Mouse (Mus musculus) thymus, postnatal 36 days (tissue): ENCODE measurements around the gene Bcar3.

Source experiments
- DNase-seq, 2 experiments: peaks; one replicate each; pipeline ENCODE4 v3.0.0; 2022; ENCODE audit warnings: mixed read lengths in 2 of 2

Gene Bcar3

DNA sequence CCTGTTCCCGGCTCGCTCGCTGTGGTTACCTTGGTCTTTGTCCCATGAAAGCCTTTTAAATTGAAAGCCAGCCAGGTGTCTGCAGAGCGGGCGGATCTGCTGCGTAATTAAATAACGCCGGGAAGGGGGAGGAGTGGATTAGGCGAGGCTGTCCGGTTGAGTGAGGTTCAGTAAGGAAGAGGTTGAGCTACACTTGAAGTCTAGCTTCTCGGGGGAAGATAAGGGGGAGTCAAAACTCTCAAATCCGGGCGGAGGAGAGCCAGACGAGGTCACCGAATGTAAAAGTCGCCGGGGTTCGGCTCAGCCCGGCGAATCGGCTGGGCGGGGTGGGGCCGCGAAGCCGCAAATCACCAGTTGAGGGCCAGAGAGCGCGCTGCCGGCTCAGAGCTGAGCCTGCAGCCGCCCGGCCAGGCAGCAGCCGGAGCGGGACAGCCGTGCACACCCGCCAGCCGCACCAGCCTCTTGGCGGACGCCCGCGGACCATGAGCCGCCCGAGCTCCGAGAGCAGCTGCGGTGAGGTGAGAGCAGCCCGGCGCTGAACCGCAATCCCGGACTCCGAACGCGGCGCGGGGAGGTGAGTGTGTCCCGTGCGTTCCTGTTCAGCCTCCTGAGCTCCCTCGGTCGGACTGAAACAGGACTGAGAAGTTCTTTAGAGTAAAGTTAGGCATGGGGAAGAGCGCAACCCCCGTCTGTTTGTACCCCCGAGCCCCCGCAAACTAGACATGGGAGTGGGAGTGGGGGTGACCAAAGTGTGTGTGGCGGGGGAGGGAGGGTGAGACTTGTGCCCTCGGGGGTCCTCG, 125.9 kb downstream of the Bcar3 start:
- DNase-seq = peak; percentile 23 to 31

DNA sequence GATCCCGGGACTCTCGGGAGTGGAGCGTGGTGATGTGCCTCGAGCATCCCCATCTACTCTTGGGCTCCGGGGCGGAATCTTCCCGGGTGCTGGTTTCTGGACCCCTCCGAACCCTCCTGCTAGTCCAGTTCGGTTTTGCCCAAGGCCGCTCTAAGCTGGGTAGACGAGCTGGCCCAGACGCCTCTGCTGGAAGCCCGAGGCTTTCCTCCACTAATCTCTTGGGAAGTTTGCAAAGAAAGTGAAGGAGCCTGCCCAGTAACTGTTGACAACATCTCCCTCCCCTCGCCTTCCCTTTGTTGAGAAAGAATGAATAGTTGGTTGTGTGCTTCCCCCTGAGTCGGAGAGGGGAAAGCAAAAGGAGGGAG, 126.5 kb downstream of the Bcar3 start:
- no peak for DNase-seq

DNA sequence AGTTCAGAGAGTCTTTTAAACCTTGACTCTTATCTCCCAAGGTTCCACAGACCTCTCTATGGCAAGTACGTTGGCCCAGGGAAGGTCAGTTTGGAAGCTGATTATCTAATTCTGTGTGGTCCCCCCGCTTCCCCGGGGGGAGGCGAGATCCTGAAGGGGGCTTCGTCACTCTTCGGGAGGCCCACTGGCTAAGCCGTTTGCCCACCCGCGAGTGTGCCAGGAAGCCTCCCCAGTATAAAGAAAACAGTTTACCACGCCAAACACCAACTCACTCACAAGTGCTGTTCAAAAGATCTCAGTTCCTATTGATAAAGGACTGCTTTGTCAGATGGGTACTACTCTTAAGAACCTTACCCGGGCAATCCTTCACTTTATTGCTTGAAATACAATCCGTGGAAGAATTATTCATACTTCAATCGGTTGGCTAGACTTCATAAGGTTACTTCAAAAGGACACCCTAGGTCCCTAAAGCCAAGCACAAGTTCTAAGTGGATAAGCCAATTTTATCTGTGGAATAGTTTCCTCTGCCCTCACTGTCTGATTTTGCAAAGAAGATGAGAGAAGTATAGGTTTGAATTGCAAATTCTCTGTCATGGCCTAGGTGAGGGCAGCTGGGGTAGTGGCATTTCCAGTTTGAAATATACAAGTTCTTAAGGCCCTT, 127.2 kb downstream of the Bcar3 start:
- no peak for DNase-seq

DNA sequence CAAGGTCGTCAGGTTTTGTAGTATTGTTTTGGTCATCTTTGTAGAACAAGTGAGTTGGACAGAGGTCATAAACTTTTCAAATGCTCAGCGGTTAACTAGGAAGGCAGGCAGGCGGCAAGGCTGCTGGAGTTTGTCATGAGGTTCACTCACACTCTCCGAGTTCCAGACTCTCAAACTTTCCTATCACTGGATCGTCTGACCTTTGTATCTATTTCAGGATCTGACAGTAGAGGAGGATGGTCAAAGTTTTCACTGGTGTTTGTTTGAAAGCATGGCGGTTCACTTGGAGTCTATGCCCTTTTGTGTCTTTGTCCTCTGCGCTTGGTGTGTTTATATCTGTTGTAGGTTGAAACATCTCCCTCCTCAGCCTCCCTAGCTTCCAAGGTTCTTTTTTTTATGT, 127.9 kb downstream of the Bcar3 start:
- DNase-seq = no peak

DNA sequence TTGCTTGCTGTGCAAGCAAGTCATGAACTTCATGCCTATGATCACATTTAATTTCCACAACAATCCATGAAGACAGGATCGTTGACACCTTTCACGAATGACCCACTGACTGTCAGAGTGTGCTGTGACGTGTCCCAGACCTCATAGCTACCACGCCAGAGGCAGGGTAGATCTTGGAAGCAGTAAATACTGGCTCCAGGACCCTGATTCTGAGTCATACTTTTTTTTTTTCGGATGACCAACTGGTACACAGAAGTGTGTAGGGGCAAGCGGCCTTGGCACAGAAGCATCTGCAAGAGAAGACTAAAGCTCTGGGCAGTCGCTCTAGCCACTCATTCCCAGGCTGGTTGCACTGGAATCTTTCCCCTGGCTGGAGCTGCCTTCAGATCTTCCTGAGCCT, 128.3 kb downstream of the Bcar3 start:
- no peak for DNase-seq

DNA sequence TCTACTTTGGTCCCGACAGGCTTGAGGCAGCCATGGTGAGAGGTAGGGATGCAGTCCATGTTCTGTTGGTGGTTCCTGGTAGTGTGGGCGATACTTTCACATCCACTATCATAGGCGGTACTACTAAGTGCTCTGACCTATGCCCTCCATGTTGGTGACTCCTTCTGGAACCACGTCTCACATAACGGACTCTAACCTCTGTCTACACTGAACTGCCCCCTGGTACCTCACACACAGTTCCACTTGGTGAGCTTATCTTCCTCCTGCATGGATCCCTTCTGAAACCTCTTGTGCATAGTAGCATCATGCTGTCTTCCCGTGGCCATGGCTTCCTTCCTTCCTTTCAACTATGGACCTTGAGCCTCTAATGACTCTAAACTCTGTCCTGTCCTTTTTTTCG, 129.7 kb downstream of the Bcar3 start:
- DNase-seq = no peak

DNA sequence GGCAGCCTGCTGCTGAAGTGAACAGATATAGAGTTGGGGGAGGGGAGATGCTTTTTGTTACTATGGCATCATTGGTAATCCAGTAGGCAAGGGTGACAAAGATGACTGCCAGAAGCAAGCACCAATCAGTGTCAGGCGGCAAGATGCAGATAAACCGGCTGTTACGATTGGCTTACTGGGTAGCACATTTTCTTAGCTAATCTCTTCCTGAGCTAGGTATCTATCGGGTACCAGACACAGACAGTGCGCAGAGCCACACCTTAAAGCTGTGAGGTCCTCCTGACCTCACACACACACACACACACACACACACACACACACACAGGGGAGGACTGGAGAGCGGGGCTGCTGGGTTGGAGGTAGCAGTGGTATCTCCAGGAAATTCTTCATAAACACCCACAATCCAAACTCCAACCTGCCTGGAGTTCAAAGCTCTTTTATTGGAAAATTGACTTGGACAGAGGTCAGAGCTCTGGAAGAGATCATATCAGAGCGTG, 134.4 kb downstream of the Bcar3 start:
- DNase-seq = no peak

DNA sequence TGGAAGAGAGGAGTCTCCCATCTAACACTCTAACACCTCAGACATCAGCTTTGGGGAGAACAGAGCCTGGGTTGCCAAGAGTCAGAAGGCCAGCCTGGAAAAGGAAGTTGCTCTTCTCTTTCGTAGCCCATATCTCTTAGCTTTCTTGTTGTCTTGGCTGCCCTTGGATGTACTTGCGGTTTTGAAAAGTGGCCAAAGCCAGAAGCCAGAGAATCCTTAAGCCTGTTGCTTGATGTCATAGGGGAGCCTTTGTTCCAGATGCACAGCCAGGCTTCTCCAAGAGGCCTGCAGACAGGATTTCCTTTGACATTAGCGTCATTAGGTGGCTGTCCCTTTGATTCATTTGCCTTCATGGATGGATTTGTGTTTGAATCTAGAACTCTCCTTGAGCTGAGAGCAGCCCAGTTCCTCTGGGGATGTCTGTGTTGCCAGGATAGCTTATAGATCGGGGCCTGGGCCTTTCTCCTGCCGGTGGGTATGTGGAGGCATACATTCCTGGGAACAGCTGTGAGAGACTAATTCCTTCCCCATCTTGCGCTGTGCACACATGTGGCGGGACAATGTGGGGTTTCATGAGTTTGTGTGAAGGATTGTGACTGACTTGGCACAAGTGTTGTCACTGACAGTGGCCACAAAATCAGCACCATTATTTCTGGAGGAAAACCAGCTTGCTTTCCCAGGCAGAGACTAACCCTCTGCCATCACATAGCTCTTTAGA, 137.0 kb downstream of the Bcar3 start:
- no peak for DNase-seq

DNA sequence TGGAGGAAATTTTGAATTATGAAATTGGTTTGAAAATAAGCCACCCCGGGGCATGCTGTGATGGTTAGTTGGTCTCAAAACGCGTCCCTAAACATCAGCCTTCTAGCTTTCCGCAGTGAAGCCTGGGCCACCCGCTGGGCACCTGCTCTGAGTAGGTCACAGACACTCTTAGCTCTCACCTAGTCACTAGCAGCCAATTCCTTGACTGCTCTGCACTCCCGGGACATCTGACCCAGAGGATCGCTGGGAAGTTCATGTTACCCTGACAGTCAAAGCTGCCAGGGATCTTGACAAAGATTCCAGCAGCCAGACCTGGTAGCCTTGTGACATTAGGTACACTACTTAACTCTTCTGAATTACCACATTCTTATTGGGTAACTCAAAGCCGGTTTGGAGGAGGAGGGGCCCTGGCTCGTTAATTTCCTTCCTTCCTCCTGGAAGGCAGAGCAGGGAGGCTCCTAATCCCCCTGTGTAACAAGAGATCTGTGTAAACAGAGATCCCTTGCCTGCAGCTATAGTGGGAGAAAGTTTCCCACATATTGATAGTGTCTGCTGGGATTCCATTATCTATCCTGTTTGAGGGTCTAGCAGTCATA, 139.0 kb downstream of the Bcar3 start:
- DNase-seq = no peak

DNA sequence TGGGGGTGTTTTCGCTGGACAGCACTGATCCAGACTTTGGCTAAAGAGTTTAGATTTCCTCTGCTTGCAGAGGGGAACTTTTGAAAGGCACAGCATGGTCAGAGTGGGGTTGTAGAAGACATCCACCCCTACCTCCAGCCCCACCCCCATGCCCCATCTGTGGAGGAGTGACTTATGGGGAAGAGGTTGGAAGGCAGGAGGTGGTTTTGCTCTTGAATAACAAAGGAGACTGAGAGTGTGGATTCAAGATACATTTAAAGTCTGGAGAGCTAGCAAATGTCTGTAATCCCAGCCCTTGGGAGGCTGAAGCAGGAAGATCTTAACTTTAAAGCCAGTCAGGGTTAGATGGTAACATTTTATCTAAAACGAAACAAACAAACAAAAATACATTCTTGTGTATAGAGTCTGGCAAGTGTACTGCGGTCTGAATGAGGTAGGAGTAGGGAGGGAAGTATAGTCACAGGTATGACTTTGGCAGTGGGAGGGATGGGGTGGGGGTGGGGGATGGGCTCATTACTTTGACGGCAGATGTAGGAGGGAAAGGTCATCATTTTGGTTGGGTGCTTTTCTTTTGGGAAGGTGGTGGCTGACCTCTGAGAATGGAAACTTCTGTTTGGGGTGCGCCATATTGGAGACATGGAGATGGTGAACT, 140.2 kb downstream of the Bcar3 start:
- no peak for DNase-seq

DNA sequence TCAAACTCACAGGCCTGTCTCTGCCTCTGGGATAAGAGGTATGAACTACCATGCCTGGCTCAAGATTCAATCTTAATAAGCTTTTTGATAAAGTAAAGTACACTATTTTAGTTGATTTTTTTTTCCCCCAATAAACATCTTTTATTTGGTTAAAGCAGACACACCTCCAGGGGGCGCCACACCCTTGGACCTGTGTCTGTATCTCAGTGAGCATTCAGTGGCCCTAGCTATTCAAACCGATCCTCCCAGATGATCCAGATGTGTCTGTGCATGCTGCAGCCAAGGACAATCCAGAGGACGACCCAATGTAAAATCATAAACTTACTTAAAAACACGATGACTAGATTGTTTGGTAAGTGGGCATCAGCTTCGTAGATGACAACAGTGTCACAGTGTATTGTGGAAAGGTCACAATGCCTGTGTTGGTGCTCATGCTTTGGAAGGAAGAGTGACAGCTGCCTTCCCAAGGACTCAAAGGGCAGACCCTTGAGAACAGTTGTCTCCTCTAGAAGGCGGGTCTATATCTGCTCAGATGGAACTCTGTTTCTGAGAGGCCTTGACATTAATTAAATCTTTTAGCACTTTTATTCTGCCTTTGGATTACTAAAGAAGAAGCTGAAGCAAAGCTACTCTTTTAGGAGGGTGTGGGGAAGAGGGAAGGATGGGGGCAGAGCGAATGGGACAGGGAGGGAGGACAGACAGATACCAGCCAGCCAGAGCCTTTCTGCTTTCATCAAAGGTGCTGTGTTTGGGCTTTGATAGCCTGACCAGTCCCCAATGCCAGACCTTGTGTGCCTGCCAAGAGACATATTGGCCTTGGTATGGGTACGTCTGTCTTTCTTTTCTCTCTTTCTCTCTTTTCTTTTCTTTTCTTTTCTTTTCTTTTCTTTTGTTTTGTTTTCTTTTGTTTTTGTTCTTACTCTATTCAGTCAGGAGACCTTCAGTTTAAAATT, 141.3 kb downstream of the Bcar3 start:
- no peak for DNase-seq

DNA sequence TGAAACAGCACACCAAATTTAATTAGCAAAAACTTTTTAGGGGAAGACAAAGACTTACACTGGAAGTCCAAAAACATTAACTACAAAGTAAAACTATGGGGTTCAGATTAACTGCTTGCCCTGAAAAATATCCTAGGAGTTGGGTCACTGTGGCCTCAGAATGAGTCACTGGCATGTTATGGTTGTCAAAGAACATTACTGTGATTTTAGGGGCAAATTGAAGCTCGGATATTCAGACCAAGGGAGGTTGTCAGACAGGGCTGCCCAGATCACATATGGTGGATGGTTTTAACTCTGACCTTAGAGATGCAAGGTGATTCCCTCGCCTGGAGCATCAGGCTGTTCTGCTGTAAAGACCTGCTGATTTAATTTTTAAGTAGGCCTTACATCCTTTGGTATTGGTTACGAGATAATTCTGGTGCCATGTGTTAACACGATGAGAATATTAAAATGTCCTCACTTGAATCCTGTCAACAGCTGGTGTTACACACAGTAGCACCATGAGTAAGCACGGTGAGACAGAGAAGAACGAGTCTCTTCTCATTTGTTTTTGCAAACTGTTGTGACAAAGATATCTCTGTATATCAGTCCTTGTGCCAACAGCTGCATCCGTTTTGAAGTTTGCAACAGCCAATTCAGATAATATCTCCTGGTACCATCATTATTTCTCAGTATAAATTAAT, 144.3 kb downstream of the Bcar3 start:
- DNase-seq = no peak

DNA sequence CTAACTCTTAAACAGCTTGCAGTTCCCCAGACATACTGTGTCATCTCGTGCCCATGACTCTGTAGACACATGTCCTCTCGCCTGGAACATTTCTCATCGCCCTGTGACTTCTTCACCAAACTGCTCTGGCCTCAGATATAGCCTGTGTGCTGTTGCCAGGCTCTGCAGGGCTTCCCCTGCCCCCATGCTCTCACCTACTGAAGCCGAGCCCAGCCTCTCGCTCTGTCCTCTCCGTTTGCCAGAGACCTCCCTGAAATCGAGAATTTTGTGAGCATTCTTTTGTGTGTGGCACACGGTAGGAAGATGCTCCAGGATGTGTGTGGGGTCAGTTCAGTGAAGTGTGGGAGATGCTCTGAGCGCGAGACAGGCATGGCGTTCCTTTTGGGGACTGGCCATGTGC, 151.8 kb downstream of the Bcar3 start:
- no peak for DNase-seq

DNA sequence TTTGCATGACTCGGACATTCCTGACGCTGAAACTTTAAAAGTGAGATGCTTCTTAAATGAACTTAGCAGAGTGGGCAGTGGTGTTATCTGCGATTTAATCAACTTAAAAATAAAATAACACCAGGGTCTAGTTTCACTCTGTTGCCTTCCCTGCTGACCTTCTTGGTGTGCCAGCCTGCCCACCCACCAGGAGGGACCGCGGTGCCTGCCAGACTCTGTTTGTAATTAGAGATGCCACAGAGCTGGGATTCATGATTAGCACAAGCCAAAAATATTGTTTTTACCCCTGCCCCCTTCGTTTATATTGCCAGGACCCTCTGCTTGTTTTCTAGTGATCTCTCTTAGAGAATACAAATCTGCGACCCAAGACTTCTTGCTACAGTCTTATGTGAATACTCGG, 152.7 kb downstream of the Bcar3 start:
- no peak for DNase-seq

DNA sequence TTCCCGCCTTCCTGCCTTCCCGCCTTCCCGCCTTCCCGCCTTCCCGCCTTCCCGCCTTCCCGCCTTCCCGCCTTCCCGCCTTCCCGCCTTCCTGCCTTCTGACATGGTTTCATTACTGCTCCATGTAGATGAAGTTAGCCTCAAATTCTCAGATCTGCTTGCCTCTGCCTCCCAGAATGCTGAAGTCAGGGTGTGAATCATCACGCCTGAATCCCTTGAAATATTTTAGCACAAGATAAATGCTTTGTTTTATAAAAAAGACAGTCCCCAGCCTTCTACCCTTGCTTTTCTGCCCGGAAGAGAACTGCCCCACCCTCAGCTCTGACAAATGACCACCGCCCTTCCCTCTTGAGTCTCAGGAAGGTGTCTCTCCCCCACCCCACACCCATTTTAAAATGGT, 154.3 kb downstream of the Bcar3 start:
- no peak for DNase-seq

DNA sequence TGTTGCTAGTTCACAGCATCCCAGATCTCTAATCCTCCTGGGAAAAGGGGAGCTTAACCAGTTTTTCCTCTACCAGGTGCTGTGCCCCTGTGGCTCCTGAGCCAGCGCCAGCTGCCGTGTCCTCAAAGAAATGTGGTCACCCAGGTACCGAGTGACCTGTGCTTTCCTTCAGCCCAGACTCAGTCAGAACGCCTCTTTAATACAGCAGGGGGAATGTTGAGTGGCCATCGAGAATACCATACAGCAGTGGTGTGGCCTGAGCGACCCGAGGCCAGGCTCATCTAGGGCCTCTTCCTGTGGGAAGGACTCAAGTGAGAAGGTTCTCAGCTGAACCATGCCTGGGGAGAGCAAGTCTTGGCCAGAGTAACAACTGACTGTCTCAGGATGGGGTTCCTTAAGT, 156.1 kb downstream of the Bcar3 start:
- DNase-seq = no peak

DNA sequence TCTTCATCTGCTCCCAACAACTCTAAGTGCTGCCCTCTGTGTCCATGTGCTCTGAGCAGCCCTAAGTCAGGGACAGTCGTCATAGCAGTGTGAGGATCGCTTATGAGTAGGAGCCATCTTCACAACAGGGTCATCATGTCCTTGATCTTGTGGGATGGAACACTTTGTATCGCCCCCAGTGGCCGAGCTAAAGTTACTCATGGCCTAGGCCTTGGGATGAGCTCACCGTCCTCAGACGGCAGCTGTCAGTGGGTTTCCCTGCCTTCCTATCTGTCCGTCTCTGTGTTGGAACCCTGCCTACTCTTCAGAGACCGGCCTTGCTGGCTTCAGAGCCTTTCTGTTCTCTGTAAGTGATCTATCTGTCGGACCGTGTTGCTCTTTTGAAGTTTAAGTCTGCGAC, 159.9 kb downstream of the Bcar3 start:
- no peak for DNase-seq

DNA sequence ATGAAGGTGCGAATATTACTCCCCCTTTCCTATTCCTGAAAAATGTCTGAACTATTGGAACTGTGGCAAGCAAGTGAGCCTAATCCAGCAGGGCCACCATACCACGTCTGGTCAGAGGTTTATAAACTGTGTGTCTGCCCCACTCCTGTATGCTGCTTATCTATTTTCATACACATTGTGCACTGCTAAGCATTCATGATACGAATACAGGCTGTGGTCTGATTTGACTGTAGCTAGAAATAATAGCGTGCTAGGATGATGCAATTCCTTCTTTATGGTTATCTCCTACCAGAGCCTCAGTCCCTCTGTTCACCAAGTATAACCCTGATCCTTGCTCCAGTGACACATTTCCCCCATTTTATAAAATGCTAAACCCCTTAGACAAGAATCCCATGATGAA, 162.2 kb downstream of the Bcar3 start:
- DNase-seq = no peak

DNA sequence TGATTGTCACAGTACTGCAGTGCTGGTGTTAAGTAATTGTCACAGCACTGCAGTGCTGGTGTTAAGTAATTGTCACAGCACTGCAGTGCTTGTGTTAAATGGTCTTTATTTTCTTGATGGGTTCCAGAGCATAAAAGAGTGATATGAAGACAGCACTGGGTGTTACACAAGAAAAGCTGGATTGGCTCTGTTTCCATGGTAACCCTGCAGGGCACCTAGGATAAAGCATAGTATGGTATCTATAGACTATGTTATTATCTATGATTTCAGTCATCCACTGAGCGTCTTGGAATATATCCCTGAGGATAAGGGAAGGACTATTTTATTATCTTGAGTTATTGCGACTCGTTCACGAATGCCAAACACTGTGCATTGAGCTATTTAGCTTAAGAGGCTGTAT, 162.9 kb downstream of the Bcar3 start:
- DNase-seq = no peak

DNA sequence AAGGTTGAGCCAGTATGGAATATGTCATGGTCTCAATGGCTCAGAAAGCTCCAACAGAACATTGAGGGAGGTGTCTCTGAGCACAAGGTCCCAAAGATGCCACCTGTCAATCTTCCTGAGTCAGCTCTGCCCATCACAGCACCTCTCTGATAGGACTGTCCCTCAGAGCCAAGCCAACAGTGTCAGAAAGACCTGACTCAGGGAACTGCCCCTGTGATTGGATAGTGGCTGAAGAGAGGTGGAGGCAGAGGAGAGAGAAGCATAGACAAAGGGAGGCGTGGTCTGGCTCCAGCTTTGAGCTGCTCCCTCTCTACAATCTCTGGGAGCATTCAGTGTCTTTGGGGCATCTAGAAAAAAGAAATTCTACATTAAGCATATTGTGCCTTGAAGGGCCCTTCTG, 163.8 kb downstream of the Bcar3 start:
- DNase-seq = no peak

DNA sequence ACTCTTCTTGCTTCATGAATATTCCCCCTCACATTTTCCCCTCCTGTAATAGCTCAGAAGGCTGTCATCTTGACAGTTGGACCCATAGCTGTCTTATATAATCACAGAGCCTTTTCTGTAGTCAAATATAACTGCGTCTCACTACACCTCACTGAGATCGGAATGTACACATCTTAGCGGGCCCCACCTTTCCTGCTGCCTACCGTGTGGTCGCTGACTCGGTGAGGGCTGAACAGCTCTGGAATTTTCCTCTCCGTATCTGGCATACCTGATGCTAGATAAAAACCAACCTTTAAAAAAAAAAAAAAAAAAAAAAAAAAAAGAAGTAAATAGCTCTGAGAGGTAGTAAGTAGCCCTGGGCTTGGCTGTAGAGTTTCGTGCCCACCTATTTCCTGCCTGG, 164.8 kb downstream of the Bcar3 start:
- DNase-seq = no peak
